Mouse (Mus musculus) E14TG2a.4 (cell line): ENCODE results near the gene Adap2.

ENCODE experiments used
- CTCF ChIP-seq: conservative IDR thresholded peaks from 2 replicates; pipeline ENCODE4 v1.5.1; 2014; ENCODE audit warnings: low read length
- NANOG ChIP-seq: IDR thresholded peaks from 2 replicates; pipeline ENCODE4 v1.6.1; 2014; ENCODE audit warnings: borderline replicate concordance, low read length, mixed read lengths
- POU5F1 ChIP-seq: IDR thresholded peaks from 2 replicates; pipeline ENCODE4 v1.6.1; 2014; ENCODE audit warnings: low read length, borderline replicate concordance

DNA sequence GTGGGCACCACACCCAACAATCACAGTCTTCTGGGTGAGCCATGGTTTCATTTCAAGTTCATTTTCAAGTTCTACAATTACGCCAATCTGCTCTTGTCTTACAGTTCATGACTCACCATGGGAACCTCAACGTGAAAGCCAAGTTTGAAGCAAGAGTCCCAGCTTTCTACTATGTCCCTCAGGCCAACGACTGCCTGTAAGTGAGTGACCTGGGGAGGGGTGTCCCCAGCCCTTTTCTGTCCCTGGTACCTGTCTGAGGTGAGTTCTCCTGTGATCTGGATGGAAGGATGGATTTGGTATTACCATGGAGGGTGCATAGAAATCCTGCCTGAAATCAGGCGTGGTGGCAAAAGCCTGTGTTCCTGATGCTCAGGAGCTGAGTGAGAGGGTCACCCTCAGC is 2.9 kb downstream of the Adap2 start:
- TF ChIP-seq CTCF (no peak), POU5F1 (no peak), NANOG (no peak)
